Mouse (Mus musculus) lung, postnatal 0 days (tissue): ENCODE measurements around the gene Fbxl19.

Source experiments
- CTCF ChIP-seq: IDR thresholded peaks from 2 replicates; pipeline ENCODE4 v1.5.1; 2016; ENCODE audit warnings: antibody characterized with exemption, mild to moderate bottlenecking
- EP300 ChIP-seq: IDR thresholded peaks from 2 replicates; pipeline ENCODE4 v1.6.1; 2016; ENCODE audit warnings: antibody characterized with exemption, mild to moderate bottlenecking, control low read depth

GRCm38 (mm10) chr7:127815954-127816821, 71.8 kb downstream of the Fbxl19 start:
- TF ChIP-seq EP300 (no peak), CTCF (peak; percentile 77)
